Mouse (Mus musculus) liver, adult 2 months (tissue): ENCODE measurements at regions not wholly inside any gene's neighbourhood (a gene's known extent, or its start where the extent isn't known, plus 50 kb on each side); places are given as distances from the start of the nearest gene placed in this dataset.

ENCODE experiments used
- CTCF ChIP-seq: fragments of 200-500 bp; IDR thresholded peaks from 2 replicates; pipeline ENCODE4 v1.5.1; 2011; ENCODE audit warnings: low read depth, low read length, control low read depth
- POLR2A ChIP-seq: fragments of 200-500 bp; IDR thresholded peaks from 2 replicates; pipeline ENCODE4 v1.6.1; 2011; ENCODE audit warnings: low read length, control low read depth; ENCODE audit not compliant: insufficient read depth; ENCODE audit errors: extremely low read depth

DNA sequence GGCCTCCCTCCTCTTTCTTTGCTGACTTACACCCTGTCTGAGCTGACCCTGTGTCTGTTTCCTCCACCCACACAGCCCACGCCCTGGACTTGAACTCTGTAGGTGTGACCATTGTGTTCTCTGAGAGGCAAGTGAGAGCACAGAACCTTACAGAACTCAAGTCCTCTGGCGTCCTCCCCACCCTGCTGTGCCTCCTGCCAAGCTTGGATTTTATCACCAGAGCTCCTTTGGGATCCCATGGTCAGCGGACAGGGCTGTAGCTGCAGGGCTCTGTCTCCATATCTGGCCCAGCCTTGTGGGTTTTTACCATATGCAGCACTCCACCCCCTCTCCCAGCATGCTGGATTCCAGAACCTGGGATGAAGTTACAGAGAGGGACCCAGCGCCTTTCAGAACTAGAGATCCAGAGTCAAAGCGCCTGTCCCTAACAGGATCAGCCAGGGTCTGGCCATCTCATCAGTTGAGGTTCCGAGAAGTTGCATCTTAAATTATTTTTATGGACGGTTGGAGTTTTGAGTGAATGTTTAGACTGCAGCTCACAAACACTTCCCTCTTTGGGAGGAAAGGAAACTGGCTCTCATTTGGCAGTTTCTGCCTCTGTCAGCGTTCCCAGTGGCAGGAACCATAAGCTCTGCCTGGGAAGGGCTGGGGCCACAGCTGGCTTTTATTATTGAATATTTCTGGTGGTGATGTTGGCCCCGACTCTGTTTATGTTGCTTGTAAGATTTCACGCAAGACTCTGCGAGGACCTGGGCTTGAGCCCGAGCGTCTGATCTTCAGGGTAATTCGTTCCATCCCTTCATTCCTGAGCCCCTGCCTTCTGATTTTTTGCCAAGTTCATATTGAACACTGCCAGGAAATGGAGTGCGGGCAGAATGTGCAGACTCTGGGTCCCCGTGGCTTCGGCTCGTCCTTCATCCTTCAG lies 75.8 kb upstream of the Pmepa1 start:
- TF ChIP-seq CTCF: no peak
- no peak for TF ChIP-seq POLR2A
